Mouse (Mus musculus): Measurements from ENCODE around the gene Krt76. TPM values are rescaled to one million over a fixed set of nuclear protein-coding genes. Genes with fewer than 3 reads are reported as not detected.

Krt76 gene
- polyA plus RNA-seq, 1 experiment from 2014 or later, result not detected

DNA sequence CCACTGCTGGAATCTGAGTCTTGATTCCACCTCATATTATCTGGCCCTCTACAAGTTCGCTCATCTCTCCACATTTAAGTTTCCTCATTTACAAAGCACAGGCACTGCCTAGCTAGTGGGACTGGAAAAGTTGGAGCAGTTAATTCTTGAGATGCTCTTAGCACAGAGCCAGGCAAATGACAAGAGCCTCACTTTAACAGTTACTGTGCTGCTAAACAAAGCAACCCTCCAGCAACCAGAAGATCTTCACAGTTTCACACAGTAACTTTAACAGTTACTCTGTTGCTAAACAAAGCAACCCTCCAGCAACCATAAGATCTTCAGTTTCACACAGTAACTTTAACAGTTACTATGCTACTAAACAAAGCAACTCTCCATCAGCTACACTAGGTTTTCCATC, 18.3 kb downstream of the Krt76 start:
- Histone ChIP-seq H3K4me3 (ENCODE audit: low read depth, low read length) (no peak overlapping the region), H3K4me1 (ENCODE audit: control insufficient read depth, low read depth, low read length) (no peaks in the 10 kb centered on the region), H3K4me2 (ENCODE audit: low read depth, low read length) (no peak overlapping the region), H3K9ac (ENCODE audit: low read depth, low read length) (no peak overlapping the region), H3K27me3 (ENCODE audit: control insufficient read depth, insufficient read depth, low read depth, low read length) (no peaks in the 10 kb centered on the region; the same call in 1 of the 2 replicates), H3K36me3 (ENCODE audit: control insufficient read depth, insufficient read depth) (no peaks in the 10 kb centered on the region), H3K27ac (ENCODE audit: low read length) (no peak overlapping the region), H3K9me3 (replicated peaks; ENCODE audit: control insufficient read depth, low read length) (no peaks in the 10 kb centered on the region)
- 51% methylated on average over 1 of the region's 1 CpGs for WGBS (ENCODE audit: insufficient replicate concordance)
- no peak for ATAC-seq (ENCODE audit: low read depth)

DNA sequence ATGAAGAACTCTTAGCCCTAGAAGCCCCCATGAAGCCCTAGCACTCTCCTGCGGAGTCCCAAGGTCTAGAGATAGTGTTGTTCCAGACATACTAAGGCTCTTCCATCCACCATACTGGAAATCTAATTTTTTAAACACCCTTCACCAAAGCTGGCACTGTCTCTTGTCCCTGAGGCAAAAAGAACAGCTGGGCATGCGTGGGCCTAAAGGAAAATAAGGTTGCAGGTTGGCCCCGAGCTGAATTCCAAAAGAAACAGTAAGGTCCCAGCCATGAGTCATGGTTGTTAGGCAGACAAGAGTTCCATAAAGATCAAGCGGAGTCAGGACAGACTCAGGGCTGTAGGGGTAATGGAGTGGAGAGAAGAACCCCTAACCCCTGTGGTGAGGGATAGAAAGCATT, 19.5 kb downstream of the Krt76 start:
- Histone ChIP-seq H3K27ac (ENCODE audit: low read length) (no peak overlapping the region), H3K4me2 (ENCODE audit: low read depth, low read length) (no peak overlapping the region), H3K4me3 (ENCODE audit: low read depth, low read length) (no peak overlapping the region), H3K36me3 (ENCODE audit: control insufficient read depth, insufficient read depth) (no peaks in the 10 kb centered on the region), H3K4me1 (ENCODE audit: control insufficient read depth, low read depth, low read length) (no peaks in the 10 kb centered on the region), H3K27me3 (ENCODE audit: control insufficient read depth, insufficient read depth, low read depth, low read length) (no peaks in the 10 kb centered on the region; the same call in 1 of the 2 replicates), H3K9ac (ENCODE audit: low read depth, low read length) (no peak overlapping the region), H3K9me3 (replicated peaks; ENCODE audit: control insufficient read depth, low read length) (no peaks in the 10 kb centered on the region)
- WGBS (ENCODE audit: insufficient replicate concordance), result 46% methylated on average over 4 of the region's 4 CpGs
- ATAC-seq (ENCODE audit: low read depth), result no peak

DNA sequence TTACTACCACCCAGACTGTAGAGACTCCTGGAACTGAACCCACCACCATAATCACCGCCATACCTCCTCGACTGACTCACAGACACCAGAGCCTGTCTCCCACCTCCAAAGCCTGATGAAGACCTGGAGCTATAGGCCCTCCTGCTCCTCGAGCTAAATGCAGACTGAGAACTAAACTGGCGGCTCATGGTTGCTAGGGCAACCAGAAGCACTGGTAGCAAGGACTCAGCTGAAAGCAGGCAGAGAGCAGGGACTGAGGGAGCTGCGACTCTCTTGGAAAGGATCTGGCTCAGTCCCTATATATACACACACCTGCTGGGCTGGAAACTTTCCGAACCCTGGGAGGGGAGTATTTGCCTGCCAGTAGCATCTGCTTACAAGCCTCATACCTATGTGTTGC, 23.3 kb downstream of the Krt76 start, which contains the start of gene Krt77:
Krt77 (minus strand) TSS at position 275 of the 400 bp plus-strand sequence.
- H3K4me1 ChIP-seq (ENCODE audit: control insufficient read depth, low read depth, low read length), result no peaks in the 10 kb centered on the region
- H3K27me3 ChIP-seq (ENCODE audit: control insufficient read depth, insufficient read depth, low read depth, low read length), result no peaks in the 10 kb centered on the region
- no peak within 1 kb of the TSS for H3K4me3 ChIP-seq (ENCODE audit: low read depth, low read length)
- no peak within 1 kb of the TSS for H3K9ac ChIP-seq (ENCODE audit: low read depth, low read length)
- no peaks in the 10 kb centered on the region for H3K9me3 ChIP-seq (replicated peaks; ENCODE audit: control insufficient read depth, low read length)
- no peak for ATAC-seq (ENCODE audit: low read depth)
- WGBS (ENCODE audit: insufficient replicate concordance), result 30% methylated on average over 6 of the region's 6 CpGs
- no peak within 1 kb of the TSS for H3K27ac ChIP-seq (ENCODE audit: low read length)
- H3K4me2 ChIP-seq (ENCODE audit: low read depth, low read length), result no peak within 1 kb of the TSS
- H3K36me3 ChIP-seq (ENCODE audit: control insufficient read depth, insufficient read depth), result no peaks in the 10 kb centered on the region

DNA sequence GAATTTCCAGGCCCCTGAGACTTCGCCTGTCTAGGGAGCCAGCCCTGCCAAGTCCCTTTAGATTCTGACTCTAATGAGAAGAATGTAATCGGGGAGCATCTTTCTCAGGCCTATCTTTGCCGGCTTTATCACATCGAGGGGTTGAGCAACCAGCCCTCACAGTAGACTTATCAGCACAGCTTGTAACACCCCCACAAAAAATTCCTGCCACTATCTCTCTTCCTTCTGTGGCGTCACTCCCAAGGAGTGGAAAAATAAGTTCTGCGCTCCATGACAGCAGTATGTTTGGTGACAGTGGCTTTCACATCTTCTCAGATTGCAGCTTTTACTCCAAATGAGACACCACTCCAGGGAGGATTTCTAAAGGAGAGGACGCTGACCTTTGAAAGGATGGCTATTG, 26.0 kb downstream of the Krt76 start:
- Histone ChIP-seq H3K36me3 (ENCODE audit: control insufficient read depth, insufficient read depth) (no peaks in the 10 kb centered on the region), H3K27me3 (ENCODE audit: control insufficient read depth, insufficient read depth, low read depth, low read length) (no peaks in the 10 kb centered on the region), H3K9me3 (replicated peaks; ENCODE audit: control insufficient read depth, low read length) (no peaks in the 10 kb centered on the region), H3K27ac (ENCODE audit: low read length) (no peak overlapping the region), H3K4me2 (ENCODE audit: low read depth, low read length) (no peak overlapping the region), H3K4me1 (ENCODE audit: control insufficient read depth, low read depth, low read length) (no peaks in the 10 kb centered on the region), H3K4me3 (ENCODE audit: low read depth, low read length) (no peak overlapping the region), H3K9ac (ENCODE audit: low read depth, low read length) (no peak overlapping the region)
- 53% methylated on average over 7 of the region's 7 CpGs for WGBS (ENCODE audit: insufficient replicate concordance)
- no peak for ATAC-seq (ENCODE audit: low read depth)

DNA sequence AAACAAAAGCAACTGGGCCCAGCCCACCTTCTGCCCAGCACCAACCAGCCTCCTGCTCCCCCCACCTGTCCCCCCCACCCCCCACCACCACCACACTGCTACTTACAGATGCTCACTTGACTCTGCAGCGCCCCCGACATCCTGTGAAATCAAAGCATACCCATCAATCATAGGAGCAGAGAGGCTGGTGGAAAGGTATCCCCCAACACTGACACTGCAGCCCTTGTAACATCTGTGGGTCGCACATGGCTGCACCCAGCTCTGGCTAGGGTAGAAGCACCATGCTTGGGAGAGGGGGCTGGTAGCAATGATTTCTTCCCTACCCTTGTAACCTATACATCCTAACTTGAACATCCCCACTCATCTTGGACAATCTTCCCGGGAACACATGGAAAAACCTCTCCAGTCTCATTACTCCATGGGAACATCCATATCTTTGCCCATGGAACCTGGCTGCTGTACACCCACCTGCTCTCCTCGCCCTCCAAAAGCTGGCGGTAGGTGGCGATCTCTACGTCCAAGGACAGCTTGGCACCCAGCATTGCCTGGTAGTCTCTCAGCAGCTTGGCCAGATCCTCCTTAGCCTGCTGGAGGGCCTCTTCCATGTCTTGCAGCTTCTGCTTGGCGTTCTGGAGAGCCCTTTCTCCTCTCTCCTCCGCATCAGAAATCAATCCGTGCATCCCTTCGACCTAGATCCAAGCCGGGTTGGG, 32.1 kb downstream of the Krt76 start:
- no peaks in the 10 kb centered on the region for H3K4me1 ChIP-seq (ENCODE audit: control insufficient read depth, low read depth, low read length)
- no peaks in the 10 kb centered on the region for H3K9me3 ChIP-seq (replicated peaks; ENCODE audit: control insufficient read depth, low read length)
- H3K27ac ChIP-seq (ENCODE audit: low read length), result no peak overlapping the region
- H3K27me3 ChIP-seq (ENCODE audit: control insufficient read depth, insufficient read depth, low read depth, low read length), result peaks cover 37% of the 10 kb centered on the region
- no peak overlapping the region for H3K4me2 ChIP-seq (ENCODE audit: low read depth, low read length)
- 40% methylated on average over 13 of the region's 13 CpGs for WGBS (ENCODE audit: insufficient replicate concordance)
- ATAC-seq (ENCODE audit: low read depth), result no peak
- H3K36me3 ChIP-seq (ENCODE audit: control insufficient read depth, insufficient read depth), result no peaks in the 10 kb centered on the region
- no peak overlapping the region for H3K4me3 ChIP-seq (ENCODE audit: low read depth, low read length)
- no peak overlapping the region for H3K9ac ChIP-seq (ENCODE audit: low read depth, low read length)

DNA sequence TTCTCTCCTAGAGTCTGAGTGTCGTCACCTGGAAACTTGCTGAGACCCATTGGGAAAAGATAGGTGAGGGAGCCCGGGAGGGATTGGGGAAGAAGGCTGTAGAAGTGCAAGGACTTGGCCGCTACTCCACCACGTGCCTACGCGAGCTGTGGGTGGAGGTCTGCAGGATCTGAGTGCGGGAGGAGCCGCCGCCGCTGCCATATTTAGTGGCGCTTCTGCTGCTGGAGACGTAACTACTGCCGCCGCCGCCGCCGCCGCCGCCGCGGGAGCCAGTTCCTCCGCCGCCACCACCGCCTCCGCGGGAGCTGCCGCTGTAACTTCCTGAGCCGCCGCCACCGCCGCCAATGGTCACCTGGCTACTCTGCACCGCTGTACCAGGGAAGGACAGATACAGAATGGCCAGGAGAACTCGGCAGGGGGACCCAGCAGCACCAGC, 33.0 kb downstream of the Krt76 start:
- Histone ChIP-seq H3K4me3 (ENCODE audit: low read depth, low read length) (peak overlapping the region; percentile 34), H3K9ac (ENCODE audit: low read depth, low read length) (no peak overlapping the region), H3K27me3 (ENCODE audit: control insufficient read depth, insufficient read depth, low read depth, low read length) (peaks cover 37% of the 10 kb centered on the region), H3K36me3 (ENCODE audit: control insufficient read depth, insufficient read depth) (no peaks in the 10 kb centered on the region), H3K27ac (ENCODE audit: low read length) (no peak overlapping the region), H3K4me1 (ENCODE audit: control insufficient read depth, low read depth, low read length) (no peaks in the 10 kb centered on the region), H3K4me2 (ENCODE audit: low read depth, low read length) (peak overlapping the region; percentile 53), H3K9me3 (replicated peaks; ENCODE audit: control insufficient read depth, low read length) (no peaks in the 10 kb centered on the region)
- ATAC-seq (ENCODE audit: low read depth), result no peak
- 0% methylated on average over 33 of the region's 33 CpGs for WGBS (ENCODE audit: insufficient replicate concordance)

DNA sequence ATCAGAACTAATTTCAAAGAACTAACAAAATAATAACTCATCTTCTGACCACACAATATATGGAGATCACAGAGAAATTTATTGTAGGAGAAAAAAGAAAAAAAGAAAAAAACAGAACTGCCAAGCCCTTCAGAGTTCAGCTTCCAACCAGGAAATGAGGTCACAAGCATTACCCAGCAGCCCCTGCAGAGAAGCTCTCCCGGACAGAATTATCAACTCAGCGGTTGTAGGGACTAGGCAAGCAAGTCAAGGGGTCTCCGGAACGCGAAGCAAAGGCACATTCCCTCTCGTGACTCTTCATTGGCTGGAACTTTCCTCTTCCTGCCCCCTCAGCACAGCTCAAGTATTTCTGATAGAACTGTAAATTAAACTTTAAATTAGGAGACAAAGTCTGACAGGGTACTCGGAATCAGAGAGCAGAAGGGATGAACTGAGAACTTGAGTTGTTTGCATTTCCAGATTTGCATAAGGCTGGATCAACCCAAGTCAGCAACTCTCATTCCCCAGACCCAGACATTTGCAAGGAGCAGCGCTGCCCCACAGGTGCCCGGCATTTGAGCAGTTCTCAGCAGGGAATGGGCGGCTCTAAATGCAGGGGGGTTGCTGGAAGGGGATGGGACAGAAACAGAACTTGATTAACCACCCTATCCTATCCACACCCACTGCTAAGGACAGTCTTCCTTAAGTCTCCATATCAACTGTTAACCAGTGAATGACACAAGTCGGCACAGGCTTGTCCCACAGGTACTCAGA, 33.9 kb downstream of the Krt76 start:
- Histone ChIP-seq H3K4me2 (ENCODE audit: low read depth, low read length) (no peak overlapping the region), H3K27me3 (ENCODE audit: control insufficient read depth, insufficient read depth, low read depth, low read length) (peaks cover 39% of the 10 kb centered on the region)

DNA sequence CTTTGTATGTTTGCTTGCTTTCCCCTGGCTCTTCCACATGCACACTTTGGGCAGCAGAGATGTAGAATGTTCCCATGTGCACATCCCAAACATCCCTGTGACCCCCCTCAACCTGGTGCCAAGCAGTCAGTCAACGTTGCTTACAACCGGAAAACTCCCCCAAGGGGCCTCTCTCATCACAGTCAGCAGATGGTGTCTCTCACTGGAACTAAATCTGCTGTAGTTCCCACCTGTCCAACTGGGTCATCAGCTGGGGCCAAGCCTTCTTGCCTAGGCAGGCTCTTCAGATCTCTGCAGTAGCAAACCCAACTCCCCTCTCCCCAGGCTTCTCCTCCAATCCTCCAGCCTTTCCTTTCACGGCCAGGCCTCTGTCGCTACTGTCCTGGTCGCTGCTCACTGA, 36.0 kb downstream of the Krt76 start:
- 39% methylated on average over 5 of the region's 5 CpGs for WGBS (ENCODE audit: insufficient replicate concordance)
- H3K36me3 ChIP-seq (ENCODE audit: control insufficient read depth, insufficient read depth), result no peaks in the 10 kb centered on the region
- peaks cover 41% of the 10 kb centered on the region for H3K27me3 ChIP-seq (ENCODE audit: control insufficient read depth, insufficient read depth, low read depth, low read length)
- no peaks in the 10 kb centered on the region for H3K9me3 ChIP-seq (replicated peaks; ENCODE audit: control insufficient read depth, low read length)
- no peak overlapping the region for H3K27ac ChIP-seq (ENCODE audit: low read length)
- H3K4me3 ChIP-seq (ENCODE audit: low read depth, low read length), result no peak overlapping the region
- no peaks in the 10 kb centered on the region for H3K4me1 ChIP-seq (ENCODE audit: control insufficient read depth, low read depth, low read length)
- H3K9ac ChIP-seq (ENCODE audit: low read depth, low read length), result no peak overlapping the region
- ATAC-seq (ENCODE audit: low read depth), result no peak
- no peak overlapping the region for H3K4me2 ChIP-seq (ENCODE audit: low read depth, low read length)

More for the DNA sequence above, 33.9 kb downstream of the Krt76 start:
- WGBS (ENCODE audit: insufficient replicate concordance), result 10% methylated on average over 11 of the region's 11 CpGs
- Histone ChIP-seq H3K27ac (ENCODE audit: low read length) (no peak overlapping the region), H3K9ac (ENCODE audit: low read depth, low read length) (no peak overlapping the region), H3K4me3 (ENCODE audit: low read depth, low read length) (no peak overlapping the region), H3K4me1 (ENCODE audit: control insufficient read depth, low read depth, low read length) (no peaks in the 10 kb centered on the region), H3K9me3 (replicated peaks; ENCODE audit: control insufficient read depth, low read length) (no peaks in the 10 kb centered on the region), H3K36me3 (ENCODE audit: control insufficient read depth, insufficient read depth) (no peaks in the 10 kb centered on the region)
- ATAC-seq (ENCODE audit: low read depth), result no peak

DNA sequence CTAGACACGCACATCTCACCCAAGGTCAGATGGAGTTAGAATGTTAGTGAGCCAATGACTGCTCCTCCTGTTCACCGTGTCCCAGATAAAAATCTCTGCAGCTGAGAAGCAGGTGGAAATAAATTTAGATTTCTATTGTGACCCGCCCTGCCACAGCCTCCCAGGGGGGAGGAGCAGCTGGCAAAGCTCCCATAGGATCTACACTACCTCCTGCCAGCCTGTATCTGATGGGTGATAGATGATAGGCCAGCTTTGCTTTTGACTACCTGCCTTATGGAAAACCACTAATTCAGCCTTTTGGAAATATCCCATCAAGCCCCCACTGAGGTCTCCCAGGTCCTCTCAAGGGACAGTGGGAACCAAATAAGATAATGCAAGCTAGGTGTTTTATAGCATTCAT, 37.0 kb downstream of the Krt76 start:
- 39% methylated on average over 3 of the region's 3 CpGs for WGBS (ENCODE audit: insufficient replicate concordance)
- Histone ChIP-seq H3K4me1 (ENCODE audit: control insufficient read depth, low read depth, low read length) (no peaks in the 10 kb centered on the region), H3K4me3 (ENCODE audit: low read depth, low read length) (no peak overlapping the region), H3K27ac (ENCODE audit: low read length) (no peak overlapping the region), H3K27me3 (ENCODE audit: control insufficient read depth, insufficient read depth, low read depth, low read length) (peaks cover 33% of the 10 kb centered on the region), H3K9me3 (replicated peaks; ENCODE audit: control insufficient read depth, low read length) (no peaks in the 10 kb centered on the region), H3K9ac (ENCODE audit: low read depth, low read length) (no peak overlapping the region), H3K4me2 (ENCODE audit: low read depth, low read length) (no peak overlapping the region), H3K36me3 (ENCODE audit: control insufficient read depth, insufficient read depth) (no peaks in the 10 kb centered on the region)
- no peak for ATAC-seq (ENCODE audit: low read depth)

Data from liver, embryonic 16.5 days (tissue).